Mouse (Mus musculus) heart, adult 18-20 months (tissue): ENCODE data around the gene Tef. TPM values are rescaled to one million over a fixed set of nuclear protein-coding genes. Genes with fewer than 3 reads are reported as not detected.

ENCODE experiments used
- DNase-seq, 2 experiments: peaks; one replicate each; pipeline ENCODE4 v3.0.0; 2021 to 2022; ENCODE audit warnings: mixed read lengths in 1 of 2
- total RNA-seq, 2 experiments: library from RNA; stranded (reverse); gene quantifications; 2 replicates each; pipeline ENCODE4 v1.2.3; 2021

Tef gene
- total RNA-seq, 2 experiments from 2014 or later, result 67.5 to 73.0 TPM

DNA sequence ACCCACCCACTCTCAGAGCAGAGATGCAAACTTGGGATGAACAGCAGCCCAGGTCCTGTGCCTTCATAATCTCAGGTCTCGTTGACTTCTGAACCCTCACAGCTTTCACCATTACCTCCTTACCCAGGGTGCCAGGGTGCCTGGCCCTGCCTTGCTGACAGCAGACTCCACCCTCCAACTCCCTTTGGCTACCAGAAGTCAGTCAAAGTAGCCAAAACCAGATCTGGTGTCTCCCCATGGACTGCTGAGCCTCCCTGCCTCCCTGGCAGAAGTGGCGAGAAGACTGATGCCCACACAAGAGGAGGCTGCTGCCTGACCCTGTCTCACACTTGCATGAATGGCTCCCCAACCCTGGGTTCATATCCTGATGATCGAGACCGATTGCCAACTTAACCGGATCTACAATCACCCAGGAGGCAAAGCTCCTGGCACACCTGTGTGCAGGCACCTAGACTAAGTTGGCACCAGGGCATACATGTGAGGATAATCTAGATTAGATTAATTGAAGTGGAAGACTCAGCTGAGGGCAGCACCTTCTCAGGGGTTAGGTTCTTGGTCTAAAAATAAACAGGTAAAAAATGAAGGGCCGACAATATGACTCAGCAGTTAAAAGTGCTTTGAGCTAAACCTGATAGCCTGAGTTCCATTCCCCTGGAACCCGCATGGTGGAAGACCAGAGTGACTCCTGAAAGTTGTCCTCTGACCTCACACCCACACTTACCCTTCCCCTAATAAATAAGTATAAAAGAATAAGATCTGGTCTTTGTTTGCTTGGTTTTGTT, 26.4 kb downstream of the Tef start:
- no peak for DNase-seq

DNA sequence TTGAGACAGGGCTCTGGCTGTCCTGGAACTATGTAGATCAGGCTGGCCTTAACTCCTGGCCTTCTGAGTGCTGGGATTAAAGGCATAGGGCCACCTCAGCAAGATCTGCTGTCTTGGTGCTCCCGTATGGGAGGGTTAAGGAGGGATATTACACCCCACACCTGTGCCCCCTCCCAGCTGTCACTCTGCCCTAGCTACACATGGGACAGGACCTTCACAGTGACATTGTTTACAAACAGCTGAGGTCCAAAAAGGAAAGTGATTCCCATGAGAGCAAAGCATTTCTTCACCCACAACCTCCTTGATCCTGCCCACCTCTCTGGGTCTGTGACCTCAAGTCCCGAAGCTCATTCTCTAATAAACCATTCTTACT, 27.0 kb downstream of the Tef start:
- DNase-seq, result no peak

DNA sequence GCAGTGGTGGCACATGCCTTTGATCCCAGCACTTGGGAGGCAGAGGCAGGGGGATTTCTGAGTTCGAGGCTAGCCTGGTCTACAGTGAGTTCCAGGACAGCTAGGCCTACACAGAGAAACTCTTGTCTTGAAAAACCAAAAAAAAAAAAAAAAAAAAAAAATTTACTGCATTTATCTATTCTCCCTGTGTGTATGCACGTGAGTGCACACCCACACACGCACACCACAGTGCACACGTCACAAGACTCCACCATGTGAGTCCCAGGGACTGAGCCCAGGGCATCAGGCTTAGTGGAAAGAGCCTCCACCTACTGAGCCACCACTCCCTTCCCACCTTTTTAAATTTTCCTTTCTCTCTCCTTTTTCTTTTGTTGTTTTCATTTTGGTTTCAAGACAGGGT, 28.3 kb downstream of the Tef start:
- DNase-seq, result no peak

DNA sequence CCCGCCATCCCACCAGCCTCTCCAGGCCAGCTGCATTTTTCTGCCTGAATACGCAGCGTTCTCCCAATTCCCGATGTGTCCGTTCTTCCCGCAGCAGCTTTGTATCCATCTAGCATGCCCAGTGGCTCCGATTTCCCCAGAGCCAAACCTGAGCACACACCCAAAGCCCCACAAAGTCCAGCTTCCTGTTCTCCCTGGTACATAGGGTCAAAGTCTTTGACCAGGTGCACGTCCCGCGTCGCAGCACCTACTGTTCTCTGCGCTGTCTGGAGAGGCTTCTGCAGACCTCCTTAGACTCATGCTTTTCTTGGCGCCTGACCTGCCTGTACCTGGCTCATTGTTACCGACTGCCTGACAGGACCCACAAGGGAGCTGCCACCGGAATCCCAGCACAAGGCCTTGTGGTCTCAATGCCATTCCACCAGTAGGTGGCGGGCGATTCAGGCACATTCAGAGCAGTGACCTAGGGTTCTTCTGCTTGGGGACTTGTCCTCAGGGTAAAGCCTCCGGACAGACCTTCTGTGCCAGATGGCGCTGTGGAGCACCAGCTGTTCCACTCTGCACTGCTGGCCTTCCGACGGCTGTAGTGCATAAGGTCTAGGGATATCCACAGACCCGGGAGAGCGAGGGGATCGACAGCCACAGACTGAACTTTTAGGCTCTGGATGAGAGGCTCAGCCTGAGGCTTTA, 29.1 kb downstream of the Tef start:
- DNase-seq, result peak; percentile 95 to 96

DNA sequence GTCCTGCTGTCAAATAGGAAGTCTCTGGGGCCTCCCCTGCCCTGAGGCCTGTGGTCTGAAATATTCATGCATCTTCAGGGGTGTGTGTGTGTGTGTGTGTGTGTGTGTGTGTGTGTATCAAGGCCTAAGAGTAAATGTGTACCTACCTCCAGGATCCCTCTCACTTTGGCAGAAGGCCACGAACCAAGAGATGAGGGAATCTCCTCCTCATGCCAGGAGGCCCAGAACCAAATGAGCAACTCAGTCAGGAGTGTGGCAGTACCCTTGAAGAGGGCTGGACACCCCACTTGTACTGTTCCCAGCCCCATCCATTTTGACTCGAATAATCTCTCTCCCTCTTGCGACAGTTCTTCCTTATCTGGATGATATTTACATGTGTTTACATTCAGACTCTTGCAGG, 30.0 kb downstream of the Tef start:
- peak in 1 of 2 experiments; percentile 47 for DNase-seq

DNA sequence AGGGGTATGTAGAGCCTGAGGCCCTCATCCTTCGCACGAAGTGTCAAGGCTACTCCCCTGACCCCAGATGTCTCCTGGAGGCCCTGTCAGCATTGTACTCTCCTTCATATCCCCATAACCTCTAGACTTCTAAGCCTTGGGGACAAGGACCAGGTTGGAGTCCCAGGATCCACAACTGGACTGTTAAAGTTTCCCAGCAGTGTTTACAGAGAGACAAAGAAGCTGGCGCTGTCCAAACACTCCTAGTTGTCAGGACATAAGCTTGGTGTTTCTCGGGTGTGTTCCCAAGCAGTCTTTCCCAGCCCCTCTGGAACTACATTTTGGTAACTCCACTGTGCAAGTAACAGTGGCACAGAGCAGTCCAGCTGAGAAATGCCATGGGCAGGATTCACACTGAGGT, 31.3 kb downstream of the Tef start:
- DNase-seq, result peak in 1 of 2 experiments; percentile 43

DNA sequence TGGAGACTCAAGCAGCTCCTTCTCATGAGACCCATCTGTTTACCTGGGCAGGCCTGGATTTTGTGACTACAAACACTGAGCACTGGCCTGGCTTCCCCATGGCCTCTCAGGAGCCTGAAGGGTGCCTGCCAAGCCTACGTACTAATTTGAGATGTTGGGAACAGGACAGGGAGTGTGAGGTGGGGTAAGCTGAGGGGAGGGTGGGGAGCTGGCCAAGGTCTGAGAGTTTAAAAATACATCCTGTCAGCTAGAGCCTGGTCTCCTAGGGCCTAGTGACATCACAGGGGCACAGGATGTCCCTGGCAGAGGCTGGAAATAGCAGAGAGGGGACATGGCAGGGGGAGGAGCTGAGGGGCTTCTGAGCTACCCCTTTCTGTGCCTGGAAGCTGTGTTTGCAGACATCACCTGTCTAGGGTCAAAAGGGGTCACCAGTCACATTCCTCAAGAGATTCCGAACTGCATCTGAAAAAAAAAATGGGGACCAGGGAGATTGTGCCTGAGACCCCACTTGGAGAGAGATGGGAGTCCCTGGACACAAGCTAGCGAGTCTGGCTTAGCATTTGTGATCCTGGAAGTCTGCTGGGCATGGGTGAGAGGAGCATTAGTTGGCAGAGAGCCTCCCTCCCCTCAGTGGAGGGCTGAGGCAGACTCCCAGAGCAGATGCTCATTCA, 32.1 kb downstream of the Tef start:
- DNase-seq, result peak; percentile 78 to 87

DNA sequence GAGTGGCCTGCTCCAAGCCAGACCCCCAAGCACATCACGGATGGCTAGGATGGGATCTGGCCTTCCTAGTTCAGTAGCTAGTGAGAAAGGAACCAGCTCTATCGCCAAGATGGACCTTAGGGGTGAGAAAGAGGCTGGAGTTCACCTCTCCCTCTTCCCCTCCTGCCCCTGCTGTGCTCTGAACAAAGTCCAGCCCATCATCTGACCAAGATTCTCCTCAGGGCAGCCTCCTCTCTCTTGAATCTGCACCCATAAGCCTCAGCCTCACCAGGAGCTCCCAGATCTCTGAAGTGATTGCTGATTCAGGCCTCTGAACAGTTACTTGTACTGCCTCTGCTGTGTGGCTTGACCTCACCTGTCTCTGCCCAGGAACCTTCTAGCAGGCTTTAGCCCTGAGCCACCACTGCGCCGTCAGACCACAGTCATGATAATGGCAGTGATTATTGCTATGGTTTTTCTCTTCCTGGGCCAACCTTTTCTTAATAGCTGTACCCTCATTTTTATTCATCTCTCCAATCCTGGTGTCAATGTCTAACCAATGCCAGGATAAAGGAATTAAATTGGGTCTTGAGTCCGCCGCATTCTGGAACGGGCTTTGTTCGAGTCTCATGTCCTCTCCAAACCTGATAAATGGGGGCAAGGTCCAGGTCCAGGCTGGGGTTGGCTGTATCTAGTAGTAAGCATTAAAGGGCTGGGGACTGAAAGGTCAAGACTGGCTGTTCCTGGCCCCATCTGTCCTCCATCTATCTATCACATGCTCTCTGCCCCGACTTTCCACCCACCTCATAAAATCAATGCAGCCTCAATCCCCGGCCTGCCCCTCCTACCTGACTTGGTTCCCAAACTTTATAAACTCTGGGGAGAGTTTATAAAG, 33.0 kb downstream of the Tef start:
- DNase-seq, result peak in 1 of 2 experiments; percentile 52

DNA sequence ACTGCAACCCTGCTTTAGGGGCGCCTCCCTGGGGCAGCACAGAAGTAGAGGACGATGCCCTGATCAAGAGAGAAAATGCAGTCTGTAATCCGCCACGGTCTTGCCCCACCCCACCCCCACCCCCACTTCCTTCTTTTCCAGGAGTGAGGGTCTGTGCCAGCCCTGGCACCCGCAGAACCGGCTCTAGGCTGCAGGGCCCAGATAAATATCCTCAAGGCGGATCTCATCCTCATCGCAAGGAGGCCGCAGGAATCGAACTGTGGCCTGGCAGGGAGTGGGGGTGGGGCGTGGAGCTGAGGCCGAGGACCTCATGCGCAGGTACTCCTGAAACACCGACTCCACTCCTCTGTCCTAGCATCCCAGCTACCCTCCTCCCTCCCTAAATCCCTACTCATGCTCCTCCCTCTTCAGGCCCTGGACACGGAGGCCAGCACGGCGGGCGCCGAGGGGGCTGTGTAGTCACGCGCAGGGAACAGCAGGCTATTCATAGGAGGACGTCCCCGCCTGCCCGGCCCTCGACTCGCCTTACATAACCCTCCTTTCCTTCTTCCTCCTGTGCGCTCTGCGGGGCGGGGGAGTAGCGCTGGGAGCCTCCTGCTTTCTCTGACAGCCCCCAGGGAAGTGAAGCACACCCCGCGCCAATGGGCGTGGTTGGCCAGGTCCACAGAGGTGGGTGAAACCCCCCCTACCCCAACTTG, 34.1 kb downstream of the Tef start:
- peak; percentile 93 to 97 for DNase-seq

DNA sequence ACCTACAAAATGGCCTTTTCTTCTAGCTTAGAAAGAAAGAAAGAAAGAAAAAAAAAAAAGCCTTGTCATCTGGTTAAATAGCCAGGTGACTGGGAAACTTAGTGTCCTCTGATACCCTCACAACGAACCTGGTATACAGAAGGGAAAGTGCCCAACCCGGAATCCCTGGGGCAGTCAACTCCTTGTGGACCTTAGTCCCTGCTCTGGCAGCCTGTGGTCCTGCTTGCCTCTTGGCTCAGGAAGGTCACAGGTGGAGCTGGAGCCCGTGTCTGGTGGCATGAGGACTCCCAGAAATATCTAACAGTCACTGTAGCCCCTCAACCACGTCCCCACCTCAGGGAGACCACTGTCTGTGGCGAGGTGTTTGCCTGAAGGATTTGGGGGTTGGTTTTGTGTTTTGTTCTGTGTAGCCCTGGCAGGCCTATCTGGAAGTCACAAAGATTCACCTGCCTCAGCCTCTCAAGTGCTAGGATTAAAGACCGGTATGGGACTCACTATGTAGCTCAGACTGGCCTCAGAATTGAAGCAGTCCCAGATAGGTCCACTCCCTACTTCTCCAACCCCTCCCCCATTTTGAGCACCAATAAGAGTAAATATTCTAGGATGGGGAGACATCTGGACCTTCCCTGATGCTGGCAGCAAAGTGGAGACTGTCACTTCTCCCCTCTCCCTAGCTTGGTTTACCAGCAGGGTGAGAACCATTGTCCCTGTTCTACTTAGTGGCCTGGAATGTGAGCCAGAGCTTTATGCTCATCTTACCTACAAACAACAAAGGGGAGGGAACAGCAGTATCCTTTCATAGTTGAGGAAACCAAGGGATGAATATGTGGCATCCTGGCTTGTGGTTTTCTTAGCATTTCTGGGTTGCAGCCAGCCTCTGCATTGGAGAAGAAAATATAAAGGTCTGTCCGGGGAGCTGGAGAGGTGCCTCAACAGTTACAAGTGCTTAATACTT, 35.0 kb downstream of the Tef start:
- peak in 1 of 2 experiments; percentile 54 for DNase-seq

DNA sequence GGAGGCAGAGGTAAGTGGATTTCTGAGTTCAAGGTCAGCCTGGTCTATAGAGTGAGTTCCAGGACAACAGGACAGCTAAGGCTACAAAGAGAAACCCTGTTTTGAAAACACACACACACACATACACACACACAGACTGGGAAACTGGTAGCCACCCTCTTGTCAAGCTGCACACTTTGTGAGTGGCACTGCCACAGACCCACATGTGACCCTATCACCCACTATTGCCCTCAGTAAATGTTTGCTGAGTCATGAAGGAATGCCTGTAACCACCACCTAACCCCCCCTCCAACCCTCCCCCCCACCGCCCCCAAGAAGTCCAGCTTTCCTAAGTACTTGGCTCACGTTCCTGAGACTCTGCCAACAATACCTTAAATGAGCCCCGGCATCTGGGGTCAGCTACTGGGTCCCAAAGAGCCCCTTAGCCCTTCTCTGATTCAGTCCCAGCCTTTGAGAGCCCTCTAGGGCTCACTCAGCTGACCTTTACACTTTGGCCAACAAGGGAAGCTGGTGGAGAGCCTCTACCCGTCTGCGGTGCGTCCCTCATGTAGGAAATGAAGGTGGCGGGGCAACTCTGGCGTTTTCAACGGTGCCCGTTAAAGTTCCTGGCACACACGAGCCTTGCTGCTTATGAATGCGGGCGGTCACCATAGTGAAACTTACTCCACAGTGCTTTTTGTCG, 36.5 kb downstream of the Tef start:
- peak; percentile 65 to 66 for DNase-seq

DNA sequence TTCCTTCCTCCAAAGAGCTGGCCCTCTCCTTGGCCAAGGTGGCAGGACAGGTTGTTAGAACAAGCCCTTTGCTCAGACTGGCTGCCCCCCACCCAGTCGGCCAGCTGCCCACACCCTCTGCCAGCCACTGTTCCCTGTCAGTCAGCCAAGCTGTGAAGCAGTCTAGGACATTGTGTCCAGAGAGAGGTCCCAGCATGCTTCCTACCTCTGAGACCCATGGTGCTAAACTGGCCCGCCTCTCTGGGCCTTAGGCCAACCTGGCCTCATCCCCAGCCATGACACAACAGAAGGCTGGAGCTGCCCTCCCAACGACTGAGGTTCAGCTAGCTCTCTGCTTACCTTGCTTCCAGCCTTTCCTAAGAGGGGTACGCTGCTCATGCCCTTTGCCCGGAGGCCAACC, 37.4 kb downstream of the Tef start:
- peak; percentile 94 to 95 for DNase-seq

DNA sequence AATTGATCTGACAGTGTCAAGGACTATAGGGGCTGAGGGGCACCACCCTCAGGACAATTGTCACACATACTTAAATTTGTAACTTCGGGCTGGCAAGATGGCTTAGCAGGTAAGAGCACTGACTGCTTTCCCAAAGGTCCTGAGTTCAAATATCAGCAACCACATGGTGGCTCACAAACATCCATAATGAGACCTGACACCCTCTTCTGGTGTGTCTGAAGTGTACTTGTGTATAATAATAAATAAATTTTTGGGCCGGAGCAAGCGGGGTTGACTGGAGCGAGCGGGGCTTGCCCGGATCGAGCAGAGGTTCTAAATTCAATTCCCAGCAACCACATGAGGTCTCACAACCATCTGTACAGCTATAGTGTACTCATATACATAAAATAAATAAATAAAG, 38.1 kb downstream of the Tef start:
- no peak for DNase-seq

DNA sequence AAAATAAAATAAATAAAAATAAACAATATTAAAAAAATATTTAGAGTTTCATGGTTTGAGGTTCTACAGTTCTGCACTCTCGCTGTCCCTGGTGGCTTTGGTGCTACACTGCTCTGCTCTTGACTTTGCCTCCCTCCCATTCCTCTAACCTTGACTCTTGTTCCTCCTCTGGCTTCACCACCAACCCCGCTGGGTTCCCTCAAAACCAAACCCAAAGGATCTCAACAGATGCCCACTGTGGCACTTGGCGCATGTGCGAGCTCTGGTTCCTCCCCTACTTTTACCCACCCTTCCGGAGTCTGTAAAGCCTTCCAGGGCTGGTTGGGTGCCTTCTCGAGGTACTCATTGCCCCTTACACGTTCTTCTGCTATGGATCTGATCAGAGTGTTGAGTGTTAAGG, 40.1 kb downstream of the Tef start:
- no peak for DNase-seq

DNA sequence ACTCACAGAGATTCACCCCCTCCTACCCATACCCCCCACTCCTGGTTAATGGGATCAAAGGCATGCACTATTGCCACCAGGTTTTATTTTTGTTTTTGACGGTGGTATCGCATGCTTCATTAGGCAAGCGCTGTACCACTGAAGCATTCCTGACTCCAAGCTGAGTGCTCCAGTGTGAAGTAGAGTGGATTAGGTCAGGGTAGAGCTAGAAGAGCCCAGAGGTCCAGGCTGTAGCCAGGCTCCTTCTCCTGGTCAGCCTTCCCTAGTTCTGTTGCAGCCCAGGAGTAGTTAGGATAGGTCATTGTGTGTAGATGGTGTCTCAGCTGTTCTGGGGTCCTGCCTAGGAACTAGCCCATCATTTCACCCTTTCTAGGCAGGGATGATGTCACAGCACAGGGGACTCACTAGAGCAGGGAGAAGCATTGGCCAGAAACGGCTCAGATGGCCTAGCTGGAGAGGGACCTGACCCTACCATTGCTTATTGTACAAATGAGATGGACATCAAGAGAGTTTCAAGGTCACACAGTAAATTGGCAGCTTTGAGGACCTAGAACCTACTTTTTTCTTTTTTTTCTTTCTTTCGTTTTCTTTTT, 42.9 kb downstream of the Tef start:
- no peak for DNase-seq

DNA sequence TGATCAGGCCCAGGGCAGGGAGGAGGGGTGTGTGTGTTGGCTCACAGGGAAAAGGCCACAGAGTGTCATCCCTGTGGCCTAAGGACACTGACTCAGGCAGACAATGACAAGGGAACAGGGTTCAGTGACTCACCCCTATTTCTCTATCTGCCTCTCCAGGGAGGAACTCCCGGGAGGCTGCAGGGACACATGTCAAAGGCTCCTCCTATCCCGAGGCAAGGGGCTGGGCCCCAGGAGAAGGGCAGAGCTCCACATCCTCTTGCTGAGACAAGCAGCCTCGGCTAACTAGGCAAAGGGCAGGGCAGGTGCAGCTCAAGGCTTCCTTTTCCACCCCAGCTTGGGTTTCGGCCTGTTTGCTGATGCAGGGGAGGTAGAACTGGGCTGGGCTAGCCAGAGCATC, 43.5 kb downstream of the Tef start:
- peak; percentile 76 to 90 for DNase-seq

DNA sequence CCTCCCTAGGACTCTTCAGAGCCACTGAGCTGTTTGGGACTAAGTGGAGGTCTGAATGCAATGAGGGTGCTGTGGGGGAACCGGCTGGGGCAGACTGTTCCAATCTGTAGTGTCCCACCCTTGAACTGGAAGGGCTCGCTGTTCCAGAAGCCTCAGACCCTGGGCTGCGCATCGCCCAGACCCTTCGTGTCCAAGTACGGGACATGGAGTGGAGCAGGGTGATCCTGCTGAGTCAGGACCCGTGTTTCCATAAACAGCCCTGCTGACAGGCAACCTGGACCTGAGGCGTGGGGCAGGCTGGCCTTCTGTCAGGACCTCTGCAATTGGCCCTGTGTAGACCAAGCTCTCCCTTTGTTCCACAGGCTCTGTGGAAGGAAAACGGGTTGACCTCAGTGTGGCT, 44.5 kb downstream of the Tef start:
- DNase-seq, result peak; percentile 46 to 48

DNA sequence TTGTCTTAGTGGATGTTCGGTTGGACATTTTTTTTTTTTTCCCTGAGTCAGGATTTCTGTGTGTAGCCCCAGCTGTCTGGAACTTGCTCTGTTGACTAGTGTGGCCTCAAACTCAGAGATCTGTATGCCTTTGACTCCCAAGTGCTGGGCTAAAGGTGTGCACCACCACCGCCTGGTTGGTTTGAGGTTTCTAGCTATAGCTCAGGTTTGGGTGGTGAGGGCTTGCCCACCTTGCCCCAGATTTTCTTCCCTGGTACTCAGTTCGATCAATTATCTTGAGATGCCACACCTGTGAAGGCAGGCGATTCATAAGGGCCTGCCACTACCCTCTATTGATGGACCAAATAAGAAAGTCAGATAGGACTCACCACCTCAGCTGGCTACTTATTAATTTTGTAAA, 44.9 kb downstream of the Tef start:
- DNase-seq, result no peak

DNA sequence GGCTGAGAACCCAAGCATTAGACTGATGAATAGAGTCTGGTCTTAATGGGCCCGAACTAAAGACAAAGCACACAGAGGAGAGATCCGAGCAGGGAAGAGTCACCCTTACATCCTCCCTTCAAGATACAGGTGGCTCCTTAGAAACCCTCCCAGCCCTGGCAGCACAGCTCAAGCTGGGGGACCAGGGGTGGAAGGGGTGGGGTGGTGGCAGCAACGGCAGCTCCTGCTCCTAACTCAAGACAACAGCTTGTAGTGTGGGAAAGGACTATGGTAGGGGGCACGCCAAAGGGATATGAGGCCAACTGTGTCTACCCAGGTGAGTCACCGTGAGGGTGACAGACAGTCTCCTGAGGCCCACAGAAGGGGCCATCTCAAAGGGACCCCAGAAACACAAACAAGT, 45.6 kb downstream of the Tef start:
- DNase-seq, result peak in 1 of 2 experiments; percentile 30
